Mouse (Mus musculus): ENCODE measurements around the gene Asb6. TPM values are rescaled to one million over a fixed set of nuclear protein-coding genes. Genes with fewer than 3 reads are reported as not detected.

Gene Asb6
- polyA plus RNA-seq, 1 experiment, result 20.2 TPM

DNA sequence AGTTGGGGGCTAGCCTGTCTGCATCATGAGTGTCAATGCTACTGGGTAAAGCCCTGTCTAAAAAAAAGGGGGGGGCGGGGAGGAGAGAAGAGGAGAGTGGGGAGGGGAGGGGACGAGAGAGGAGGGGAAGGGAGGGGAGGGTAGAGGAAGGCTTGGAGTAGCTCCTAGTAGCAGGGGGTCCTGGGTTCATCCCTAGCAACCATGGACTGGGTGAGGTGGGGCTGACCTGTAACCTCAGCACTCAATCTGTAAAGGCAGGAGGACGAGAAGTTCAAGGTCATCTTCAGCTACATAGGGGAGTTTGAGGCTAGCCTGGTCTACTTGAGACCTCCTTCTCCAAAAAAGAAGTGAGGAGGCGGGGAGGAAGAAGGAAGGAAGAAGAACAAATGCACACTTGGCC, 31.9 kb upstream of the Asb6 start:
- Histone ChIP-seq H3K4me1 (ENCODE audit: control insufficient read depth, insufficient read depth, low read length) (peaks cover 13% of the 10 kb centered on the region), H3K4me3 (ENCODE audit: insufficient read depth, low read length) (no peak overlapping the region), H3K27ac (ENCODE audit: insufficient read depth, low read length) (no peak overlapping the region)
- TF ChIP-seq POLR2A (IDR thresholded peaks at IDR 0.05; ENCODE audit: low read depth, low read length), result no peak
- TF ChIP-seq CTCF (IDR thresholded peaks at IDR 0.05; ENCODE audit: borderline replicate concordance, insufficient read depth, low read length), result no peak

- H3K27ac ChIP-seq (ENCODE audit: insufficient read depth, low read length), result no peak overlapping the region
- H3K4me3 ChIP-seq (ENCODE audit: insufficient read depth, low read length), result no peak overlapping the region
- peaks cover 10% of the 10 kb centered on the region for H3K4me1 ChIP-seq (ENCODE audit: control insufficient read depth, insufficient read depth, low read length)
- TF ChIP-seq CTCF (IDR thresholded peaks at IDR 0.05; ENCODE audit: borderline replicate concordance, insufficient read depth, low read length) (no peak), POLR2A (IDR thresholded peaks at IDR 0.05; ENCODE audit: low read depth, low read length) (no peak)
These were observed 29.6 kb upstream of the Asb6 start for GRCm38 (mm10) chr2:30859782-30860181.

DNA sequence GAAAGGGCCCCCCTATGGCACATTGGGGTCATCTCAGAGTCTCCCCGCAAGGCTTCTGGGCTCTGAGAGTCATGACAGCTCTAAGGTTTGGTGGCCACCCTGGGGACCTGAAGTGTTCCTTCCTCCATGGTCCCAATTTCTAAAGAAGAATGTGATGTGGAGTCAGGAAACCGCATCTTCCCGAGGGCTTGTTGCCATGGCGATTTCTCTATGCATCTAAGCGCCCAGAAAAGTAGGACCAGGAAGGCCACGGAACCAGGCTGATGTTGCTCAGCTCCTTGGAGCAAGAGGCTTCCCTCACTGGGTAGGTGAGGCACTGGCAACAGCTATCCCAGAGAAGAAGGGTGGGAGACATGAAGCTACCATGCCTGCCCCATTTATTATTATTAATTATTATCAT, 26.9 kb upstream of the Asb6 start:
- H3K4me1 ChIP-seq (ENCODE audit: control insufficient read depth, insufficient read depth, low read length), result peaks cover 5% of the 10 kb centered on the region
- no peak for TF ChIP-seq POLR2A (IDR thresholded peaks at IDR 0.05; ENCODE audit: low read depth, low read length)
- no peak overlapping the region for H3K4me3 ChIP-seq (ENCODE audit: insufficient read depth, low read length)
- H3K27ac ChIP-seq (ENCODE audit: insufficient read depth, low read length), result no peak overlapping the region

- TF ChIP-seq POLR2A (IDR thresholded peaks at IDR 0.05; ENCODE audit: low read depth, low read length) (no peak), CTCF (IDR thresholded peaks at IDR 0.05; ENCODE audit: borderline replicate concordance, insufficient read depth, low read length) (no peak)
- H3K27ac ChIP-seq (ENCODE audit: insufficient read depth, low read length), result peak overlapping the region; percentile 44; the same call in 1 of the 2 replicates
- peaks cover 10% of the 10 kb centered on the region for H3K4me1 ChIP-seq (ENCODE audit: control insufficient read depth, insufficient read depth, low read length)
- no peak overlapping the region for H3K4me3 ChIP-seq (ENCODE audit: insufficient read depth, low read length)
These were observed 22.7 kb upstream of the Asb6 start for GRCm38 (mm10) chr2:30852771-30853313.

DNA sequence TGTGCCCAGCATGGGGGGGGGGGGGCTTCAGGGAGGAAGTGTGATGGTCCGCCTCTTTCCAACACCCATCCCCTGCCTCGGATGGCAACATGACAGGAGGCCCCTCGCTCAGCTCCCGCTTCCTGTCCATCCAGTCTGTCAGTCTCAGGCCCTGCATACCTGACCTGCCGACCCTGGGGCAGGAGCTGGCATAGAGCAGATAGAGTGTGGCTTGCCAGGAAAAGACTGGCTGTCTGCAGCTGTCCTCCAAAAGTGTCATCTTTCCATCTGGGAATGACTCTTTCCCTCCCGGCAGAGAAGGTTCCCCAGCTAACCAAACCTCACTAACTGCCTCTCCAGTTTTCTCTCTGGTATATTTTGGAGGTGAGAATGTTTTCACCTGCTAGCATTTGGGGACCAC, 20.4 kb upstream of the Asb6 start:
- TF ChIP-seq POLR2A (IDR thresholded peaks at IDR 0.05; ENCODE audit: low read depth, low read length), result no peak
- TF ChIP-seq CTCF (IDR thresholded peaks at IDR 0.05; ENCODE audit: borderline replicate concordance, insufficient read depth, low read length), result no peak

GRCm38 (mm10) chr2:30848184-30848583, 18.1 kb upstream of the Asb6 start:
- Histone ChIP-seq H3K4me3 (ENCODE audit: insufficient read depth, low read length) (no peak overlapping the region), H3K4me1 (ENCODE audit: control insufficient read depth, insufficient read depth, low read length) (peaks cover 11% of the 10 kb centered on the region)

More for the DNA sequence above, 20.4 kb upstream of the Asb6 start:
- Histone ChIP-seq H3K4me3 (ENCODE audit: insufficient read depth, low read length) (no peak overlapping the region), H3K27ac (ENCODE audit: insufficient read depth, low read length) (no peak overlapping the region), H3K4me1 (ENCODE audit: control insufficient read depth, insufficient read depth, low read length) (peaks cover 13% of the 10 kb centered on the region)

GRCm38 (mm10) chr2:30846723-30847122, 16.6 kb upstream of the Asb6 start:
- no peak for TF ChIP-seq CTCF (IDR thresholded peaks at IDR 0.05; ENCODE audit: borderline replicate concordance, insufficient read depth, low read length)
- TF ChIP-seq POLR2A (IDR thresholded peaks at IDR 0.05; ENCODE audit: low read depth, low read length), result no peak; the same call in 1 of the 2 replicates
- Histone ChIP-seq H3K4me3 (ENCODE audit: insufficient read depth, low read length) (peak overlapping the region; percentile 74), H3K4me1 (ENCODE audit: control insufficient read depth, insufficient read depth, low read length) (peaks cover 13% of the 10 kb centered on the region; the same call in 1 of the 2 replicates), H3K27ac (ENCODE audit: insufficient read depth, low read length) (peak overlapping the region; percentile 91)

More at GRCm38 (mm10) chr2:30848184-30848583, 18.1 kb upstream of the Asb6 start:
- TF ChIP-seq CTCF (IDR thresholded peaks at IDR 0.05; ENCODE audit: borderline replicate concordance, insufficient read depth, low read length) (no peak), POLR2A (IDR thresholded peaks at IDR 0.05; ENCODE audit: low read depth, low read length) (no peak; the same call in 1 of the 2 replicates)
- peak overlapping the region; percentile 91 for H3K27ac ChIP-seq (ENCODE audit: insufficient read depth, low read length)

DNA sequence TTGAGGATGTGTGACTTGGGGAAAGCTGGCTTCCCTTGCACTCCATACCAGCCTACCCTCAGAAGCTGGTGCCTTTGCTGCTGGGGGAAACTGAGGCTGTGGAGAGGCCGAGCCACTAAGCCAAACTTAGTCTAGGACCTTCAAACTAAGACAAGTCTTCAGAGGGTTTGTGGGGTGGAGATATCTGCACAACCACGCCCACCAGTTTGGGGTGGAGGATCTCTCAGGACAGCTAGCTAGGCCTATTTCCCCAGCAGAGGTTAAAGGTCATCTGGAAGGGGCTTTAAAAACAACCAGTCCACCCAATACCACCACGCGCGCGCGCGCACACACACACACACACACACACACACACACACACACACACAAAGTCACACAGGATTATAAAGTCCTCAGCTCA, 16.1 kb upstream of the Asb6 start:
- H3K27ac ChIP-seq (ENCODE audit: insufficient read depth, low read length), result peak overlapping the region; percentile 20
- TF ChIP-seq POLR2A (IDR thresholded peaks at IDR 0.05; ENCODE audit: low read depth, low read length) (peak; percentile 66; the same call in 1 of the 2 replicates), CTCF (IDR thresholded peaks at IDR 0.05; ENCODE audit: borderline replicate concordance, insufficient read depth, low read length) (no peak)
- H3K4me3 ChIP-seq (ENCODE audit: insufficient read depth, low read length), result peak overlapping the region; percentile 74
- peaks cover 11% of the 10 kb centered on the region; the same call in 1 of the 2 replicates for H3K4me1 ChIP-seq (ENCODE audit: control insufficient read depth, insufficient read depth, low read length)

DNA sequence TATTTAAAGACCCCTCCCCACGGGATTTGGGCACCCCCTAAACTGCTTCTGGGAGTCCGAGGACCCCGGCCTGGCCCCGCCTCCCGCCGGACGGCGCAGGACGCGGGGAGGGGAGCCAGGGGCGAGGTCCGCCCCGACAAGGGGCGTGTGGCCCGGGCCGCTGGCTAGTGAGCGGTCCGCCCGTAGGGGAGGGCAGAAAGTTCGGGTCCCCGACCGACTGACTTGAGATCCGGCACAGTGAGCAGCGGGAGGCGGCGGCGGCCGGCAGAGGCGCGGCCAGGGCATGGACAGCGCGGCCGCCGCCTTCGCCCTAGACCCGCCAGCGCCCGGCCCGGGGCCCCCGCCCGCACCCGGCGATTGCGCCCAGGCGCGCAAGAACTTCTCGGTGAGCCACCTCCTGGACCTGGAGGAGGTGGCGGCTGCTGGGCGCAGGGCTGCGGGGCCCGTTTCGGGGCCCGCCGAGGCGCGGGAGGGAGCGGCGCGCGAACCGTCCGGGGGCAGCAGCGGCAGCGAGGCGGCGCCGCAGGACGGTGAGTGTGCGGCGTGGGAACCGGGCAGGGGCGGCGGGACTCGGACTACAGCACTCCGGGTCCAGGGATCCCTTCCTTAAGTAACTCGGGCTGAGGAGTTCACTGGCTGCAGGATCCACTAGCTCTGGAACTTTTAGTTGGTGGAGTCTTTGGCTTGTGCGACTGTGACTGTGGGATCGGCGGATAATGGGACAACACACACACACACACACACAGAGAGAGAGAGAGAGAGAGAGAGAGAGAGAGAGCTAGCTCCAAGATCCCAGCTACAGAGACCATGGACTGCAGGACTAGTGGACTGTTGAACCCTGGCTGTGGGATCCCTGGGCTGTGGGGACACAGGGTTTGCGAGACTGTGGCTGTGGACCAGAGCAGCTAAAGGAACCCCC, 15.3 kb upstream of the Asb6 start:
- H3K4me1 ChIP-seq (ENCODE audit: control insufficient read depth, insufficient read depth, low read length), result peaks cover 9% of the 10 kb centered on the region; the same call in 1 of the 2 replicates
- H3K27ac ChIP-seq (ENCODE audit: insufficient read depth, low read length), result peak overlapping the region; percentile 20
- TF ChIP-seq CTCF (IDR thresholded peaks at IDR 0.05; ENCODE audit: borderline replicate concordance, insufficient read depth, low read length), result no peak
- peak; percentile 75 for TF ChIP-seq POLR2A (IDR thresholded peaks at IDR 0.05; ENCODE audit: low read depth, low read length)
- peak overlapping the region; percentile 74 for H3K4me3 ChIP-seq (ENCODE audit: insufficient read depth, low read length)

GRCm38 (mm10) chr2:30842615-30843014, 12.5 kb upstream of the Asb6 start:
- H3K27ac ChIP-seq (ENCODE audit: insufficient read depth, low read length), result no peak overlapping the region
- peaks cover 5% of the 10 kb centered on the region; the same call in 1 of the 2 replicates for H3K4me1 ChIP-seq (ENCODE audit: control insufficient read depth, insufficient read depth, low read length)
- no peak overlapping the region for H3K4me3 ChIP-seq (ENCODE audit: insufficient read depth, low read length)
- TF ChIP-seq POLR2A (IDR thresholded peaks at IDR 0.05; ENCODE audit: low read depth, low read length), result no peak
- TF ChIP-seq CTCF (IDR thresholded peaks at IDR 0.05; ENCODE audit: borderline replicate concordance, insufficient read depth, low read length), result no peak
